Mouse (Mus musculus): ENCODE results near the gene Zfp677.
A peak's percentile ranks its signal among the peaks of the same experiment; 100 is the strongest.
"Not testable (repeated sequence)": the region's sequence is repeated elsewhere in the genome, so short reads cannot be mapped to it uniquely, and the experiment has no call there.

The Zfp677 gene

GRCm38 (mm10) chr17:21383391-21384056 lies at the start of gene Zfp677:
Gene Zfp677, plus strand, starts transcription at chr17:21383748.
- peak; percentile 51 for DNase-seq

DNA sequence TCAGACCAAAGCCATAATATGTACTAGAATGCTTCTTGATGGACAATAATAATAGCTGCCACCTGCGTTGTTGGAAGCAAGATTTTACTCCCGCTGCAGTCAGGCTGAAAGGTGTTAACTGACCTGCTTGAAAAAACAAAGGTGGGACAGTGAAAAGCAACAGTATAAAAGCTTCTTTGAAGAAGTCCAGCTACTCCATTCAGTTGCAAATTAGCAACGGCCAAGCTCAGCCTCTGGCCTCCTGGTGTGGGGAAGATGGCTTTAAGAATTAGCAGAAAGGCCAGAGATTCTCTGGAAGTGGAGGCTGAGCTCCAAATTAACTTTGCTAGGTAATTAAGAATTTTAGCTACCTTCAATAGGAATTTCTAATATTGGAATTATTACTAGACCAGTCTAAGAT lies 15.5 kb upstream of the Zfp677 start:
- DNase-seq: not testable (repeated sequence)

GRCm38 (mm10) chr17:21369925-21370719 lies 13.4 kb upstream of the Zfp677 start:
- no peak for DNase-seq

- no peak for DNase-seq
These were observed 8.2 kb upstream of the Zfp677 start for GRCm38 (mm10) chr17:21375311-21375710.

- DNase-seq: no peak
These were observed 486 bp downstream of the Zfp677 start for GRCm38 (mm10) chr17:21384057-21384411.

- DNase-seq: peak; percentile 23
These were observed 39.4 kb downstream of the Zfp677 start, which contains the start of gene Zfp54 for GRCm38 (mm10) chr17:21422664-21423599. Gene Zfp54, plus strand, starts transcription at chr17:21423227.

- DNase-seq: not testable (repeated sequence)
These were observed 55.4 kb downstream of the Zfp677 start for GRCm38 (mm10) chr17:21438806-21439400.

Data from right cerebral cortex, postnatal 25 days (tissue).